Mouse (Mus musculus): Measurements from ENCODE around the gene Mdc1.
"Not testable (repeated sequence)": the region's sequence is repeated elsewhere in the genome, so short reads cannot be mapped to it uniquely, and the experiment has no call there.

Gene Mdc1

DNA sequence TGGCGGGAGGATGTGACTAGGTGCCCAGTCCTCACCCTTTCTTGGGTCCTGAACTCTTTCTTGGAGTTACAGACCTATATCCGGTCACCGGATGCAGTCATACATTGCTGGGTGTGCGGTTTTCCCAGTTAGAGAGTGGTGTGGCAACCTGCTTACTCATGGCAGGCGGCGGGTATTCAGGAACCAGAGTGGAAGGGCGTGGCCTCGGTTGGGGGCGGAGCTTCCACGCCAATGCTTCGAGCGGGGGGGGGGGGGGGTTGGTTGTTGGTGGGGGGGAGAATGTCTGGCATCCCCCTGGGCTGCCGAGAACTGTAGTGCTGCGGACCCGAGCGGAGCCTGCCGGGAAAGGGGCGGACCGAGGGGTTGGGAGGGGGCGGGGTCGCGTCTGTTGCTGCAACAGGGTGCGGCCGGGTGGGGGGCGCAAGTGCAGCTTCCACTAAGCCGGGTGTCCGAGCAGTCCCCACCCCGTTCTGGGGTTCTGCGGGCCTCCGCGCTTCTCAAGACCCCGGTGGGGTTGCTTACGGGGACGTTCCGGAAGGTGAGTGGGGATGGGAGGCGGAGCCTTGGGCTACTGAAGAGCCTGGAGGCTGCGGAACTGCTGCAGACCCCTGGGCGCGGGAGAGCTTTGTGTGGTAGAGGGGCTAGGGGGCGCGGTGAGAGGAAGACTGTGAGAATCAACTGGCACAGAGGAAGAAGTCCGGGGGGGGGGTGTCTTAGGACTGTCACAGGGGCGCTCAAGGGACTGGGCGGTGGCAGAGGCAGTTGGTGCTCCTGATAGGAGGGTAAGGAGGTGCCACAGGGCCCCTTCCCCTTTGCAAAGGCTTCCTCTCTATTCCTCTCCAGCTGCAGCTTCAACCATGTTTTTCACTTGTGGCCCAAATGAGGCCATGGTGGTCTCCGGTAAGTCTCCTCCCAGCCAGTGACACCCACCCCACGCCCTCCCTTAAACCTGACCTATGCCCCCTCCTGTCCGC lies 18.1 kb upstream of the Mdc1 start, which contains the start of gene Flot1:
Gene Flot1, plus strand, starts transcription at position 267 of the 974 bp plus-strand sequence.
- DNase-seq (ENCODE audit: low read depth), result peak; percentile 84

DNA sequence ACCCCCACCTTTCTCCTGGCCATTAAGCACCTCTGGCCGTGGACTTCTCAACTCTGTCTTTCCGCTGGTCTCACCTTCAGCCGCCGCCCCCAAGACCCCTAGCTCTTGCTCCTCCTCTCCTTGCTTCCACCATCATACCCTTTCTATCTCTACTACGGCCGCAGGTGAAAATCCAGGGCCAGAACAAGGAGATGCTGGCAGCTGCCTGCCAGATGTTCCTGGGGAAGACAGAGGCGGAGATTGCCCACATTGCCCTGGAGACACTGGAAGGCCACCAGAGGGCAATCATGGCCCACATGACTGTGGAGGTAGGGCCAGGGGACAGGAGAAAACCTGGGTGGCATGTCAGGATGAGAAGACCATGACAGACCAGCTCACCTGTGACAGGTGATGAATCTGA lies 16.9 kb upstream of the Mdc1 start:
- no peak for DNase-seq (ENCODE audit: low read depth)

DNA sequence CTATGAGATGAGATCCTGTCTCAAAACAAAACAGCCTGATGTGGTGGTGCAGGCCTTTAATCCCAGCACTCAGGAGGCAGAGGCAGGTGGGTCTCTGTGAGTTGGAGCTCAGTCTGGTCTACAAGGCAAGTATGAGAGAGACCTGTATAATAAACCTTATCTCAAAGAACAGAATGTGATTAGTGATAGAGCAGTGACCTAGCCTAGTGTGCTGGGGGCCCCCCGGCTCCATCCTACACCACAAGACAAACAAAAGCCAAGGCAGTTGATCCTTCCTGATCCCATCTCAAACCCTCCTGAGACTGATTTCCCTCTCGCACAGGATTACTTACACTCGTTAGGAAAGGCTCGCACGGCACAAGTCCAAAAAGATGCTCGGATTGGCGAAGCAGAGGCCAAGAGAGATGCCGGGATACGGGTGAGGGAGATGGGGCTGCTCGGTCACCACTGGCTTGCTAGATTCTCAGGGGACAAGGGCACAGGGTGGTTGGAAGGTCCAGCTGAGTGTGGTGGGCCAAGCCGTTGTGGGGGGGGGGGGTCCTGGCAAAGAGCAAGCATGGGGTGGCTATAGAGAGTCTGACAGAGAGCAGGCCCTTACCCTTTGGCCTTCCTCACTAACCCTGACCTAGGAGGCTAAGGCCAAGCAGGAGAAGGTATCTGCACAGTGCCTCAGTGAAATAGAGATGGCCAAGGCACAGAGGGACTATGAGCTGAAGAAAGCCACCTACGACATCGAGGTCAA lies 16.0 kb upstream of the Mdc1 start:
- DNase-seq (ENCODE audit: low read depth), result no peak

DNA sequence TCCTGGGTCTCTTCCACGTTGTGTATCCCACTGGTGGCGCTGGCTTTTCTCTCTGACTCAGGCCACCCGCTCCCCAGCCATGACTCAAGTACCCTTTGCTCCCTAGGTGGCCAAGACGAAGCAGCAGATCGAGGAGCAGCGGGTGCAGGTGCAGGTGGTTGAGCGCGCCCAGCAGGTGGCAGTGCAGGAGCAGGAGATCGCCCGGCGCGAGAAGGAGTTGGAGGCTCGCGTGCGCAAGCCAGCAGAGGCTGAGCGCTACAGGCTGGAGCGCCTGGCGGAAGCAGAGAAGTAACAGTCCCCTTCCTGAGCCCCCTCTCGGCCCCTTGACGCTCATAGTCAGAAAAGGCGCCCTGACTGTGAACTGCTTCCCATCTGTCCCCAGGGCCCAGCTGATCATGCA lies 11.6 kb upstream of the Mdc1 start:
- DNase-seq (ENCODE audit: low read depth), result no peak

DNA sequence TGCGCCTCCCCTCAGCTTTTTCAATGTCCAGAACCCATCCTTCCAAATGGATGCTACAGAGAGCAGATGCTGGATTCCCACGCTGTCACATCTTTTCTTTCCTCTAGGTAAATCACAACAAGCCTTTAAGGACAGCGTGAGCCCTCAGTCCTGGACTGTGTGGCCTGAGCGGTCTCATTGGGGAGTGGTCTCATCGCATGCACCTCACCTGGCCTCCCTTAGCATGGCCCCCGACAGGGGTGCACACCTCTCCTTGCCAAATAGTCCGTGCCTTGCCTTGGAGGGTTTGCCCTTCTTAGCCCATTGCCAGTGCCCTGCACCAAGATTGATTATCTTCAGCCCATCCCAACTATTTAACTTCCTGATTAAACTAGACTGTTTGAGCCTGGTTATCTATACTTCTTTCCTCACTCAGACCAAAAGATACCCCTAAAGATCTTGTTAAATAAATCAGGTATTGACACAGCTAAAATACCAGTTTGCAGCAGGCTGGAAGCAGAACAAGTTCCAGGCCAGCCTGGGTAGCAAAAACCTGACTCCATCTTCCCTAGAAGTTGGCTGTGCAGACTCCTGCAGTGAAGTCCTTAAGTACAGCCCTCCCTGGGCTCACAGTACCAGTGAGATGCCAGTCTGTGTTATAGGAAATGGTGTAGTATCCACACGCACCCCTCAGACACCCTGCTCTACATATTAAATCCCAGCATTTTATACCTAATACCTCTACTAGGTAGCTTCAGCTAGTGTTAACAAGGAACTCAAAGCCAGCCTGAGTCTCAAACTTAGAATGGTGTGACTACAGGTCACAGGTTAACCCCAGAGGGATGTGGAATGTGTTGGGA lies 8.7 kb upstream of the Mdc1 start:
- DNase-seq (ENCODE audit: low read depth), result no peak

DNA sequence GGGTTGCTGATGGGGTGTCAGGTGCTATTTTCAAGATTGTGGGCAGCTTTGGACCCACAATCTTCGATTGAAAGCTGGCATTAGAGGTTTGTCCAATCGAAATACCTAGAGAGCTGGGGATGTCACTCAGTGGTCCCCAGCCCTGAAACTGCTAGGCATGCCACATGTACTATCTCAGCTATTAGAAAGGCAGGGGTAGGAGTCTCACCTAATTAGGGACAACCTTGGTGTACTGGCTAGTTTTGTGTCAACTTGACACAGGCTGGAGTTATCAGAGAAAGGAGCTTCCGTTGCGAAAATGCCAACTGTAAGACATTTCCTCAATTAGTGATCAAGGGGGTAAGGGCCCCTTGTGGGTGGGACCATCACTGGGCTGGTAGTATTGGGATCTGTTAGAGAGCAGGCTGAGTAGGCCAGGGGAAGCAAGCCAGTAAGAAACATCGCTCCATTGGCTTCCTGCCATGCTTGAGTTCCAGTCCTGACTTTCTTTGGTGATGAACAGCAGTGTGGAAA lies 8.0 kb upstream of the Mdc1 start:
- no peak for DNase-seq (ENCODE audit: low read depth)

DNA sequence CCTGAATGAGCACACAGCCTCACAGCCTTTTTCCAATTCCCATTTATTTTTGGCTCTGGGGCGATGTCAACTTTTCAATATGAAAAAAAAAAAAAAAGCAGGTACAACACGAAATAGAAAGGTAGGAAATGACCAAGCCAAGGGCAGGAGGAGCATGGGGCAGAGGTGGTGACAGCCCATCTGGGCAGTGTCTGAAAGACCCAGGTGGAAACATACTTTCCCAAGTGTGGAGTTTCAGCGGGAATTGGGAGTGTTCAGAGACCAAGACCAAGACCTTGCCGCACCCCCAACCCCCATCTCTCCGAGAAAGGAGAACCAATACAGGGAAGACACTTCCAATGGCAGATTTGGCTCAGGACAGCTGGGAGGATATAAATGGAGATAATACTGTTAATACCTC lies 7.4 kb upstream of the Mdc1 start:
- DNase-seq (ENCODE audit: low read depth), result no peak

DNA sequence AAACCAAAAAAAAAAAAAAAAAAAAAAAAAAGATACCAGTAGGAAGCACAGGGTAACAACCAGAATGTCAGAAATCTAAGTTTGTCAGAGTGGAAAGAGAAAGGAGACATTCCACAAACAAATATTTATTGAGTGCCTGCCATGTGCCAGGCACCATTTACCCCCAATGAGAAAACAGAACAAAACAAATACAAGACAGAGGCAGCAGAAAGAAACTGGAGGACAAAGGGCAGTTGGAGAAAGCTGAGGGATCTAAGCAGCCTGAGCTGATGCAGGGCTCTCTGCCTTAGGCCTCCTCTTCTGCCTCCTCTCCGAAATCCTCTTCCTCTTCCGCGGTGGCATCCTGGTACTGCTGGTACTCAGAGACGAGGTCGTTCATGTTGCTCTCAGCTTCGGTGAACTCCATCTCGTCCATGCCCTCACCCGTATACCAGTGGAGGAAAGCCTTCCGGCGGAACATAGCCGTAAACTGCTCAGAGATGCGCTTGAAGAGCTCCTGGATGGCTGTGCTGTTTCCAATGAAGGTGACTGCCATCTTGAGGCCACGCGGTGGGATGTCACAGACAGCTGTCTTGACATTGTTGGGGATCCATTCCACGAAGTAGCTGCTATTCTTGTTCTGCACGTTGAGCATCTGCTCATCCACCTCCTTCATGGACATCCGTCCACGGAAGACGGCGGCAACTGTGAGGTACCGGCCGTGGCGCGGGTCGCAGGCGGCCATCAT lies 6.5 kb upstream of the Mdc1 start:
- DNase-seq (ENCODE audit: low read depth), result no peak

DNA sequence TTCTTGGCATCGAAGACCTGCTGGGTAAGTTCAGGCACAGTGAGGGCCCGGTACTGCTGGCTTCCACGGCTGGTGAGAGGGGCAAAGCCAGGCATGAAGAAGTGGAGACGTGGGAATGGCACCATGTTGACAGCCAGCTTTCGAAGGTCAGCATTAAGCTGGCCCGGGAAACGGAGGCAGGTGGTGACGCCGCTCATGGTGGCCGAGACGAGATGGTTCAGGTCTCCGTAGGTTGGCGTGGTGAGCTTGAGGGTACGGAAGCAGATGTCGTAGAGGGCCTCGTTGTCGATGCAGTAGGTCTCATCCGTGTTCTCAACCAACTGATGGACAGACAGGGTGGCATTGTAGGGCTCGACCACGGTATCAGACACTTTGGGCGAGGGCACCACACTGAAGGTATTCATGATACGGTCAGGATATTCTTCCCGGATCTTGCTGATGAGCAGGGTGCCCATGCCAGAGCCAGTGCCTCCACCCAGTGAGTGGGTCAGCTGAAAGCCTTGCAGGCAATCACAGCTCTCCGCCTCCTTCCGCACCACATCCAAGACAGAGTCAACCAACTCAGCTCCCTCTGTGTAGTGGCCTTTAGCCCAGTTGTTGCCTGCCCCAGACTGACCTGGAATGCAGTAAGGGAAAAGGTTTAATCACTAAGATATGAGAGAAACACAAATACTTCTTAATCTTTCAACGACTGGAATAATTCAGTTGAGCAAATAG lies 5.7 kb upstream of the Mdc1 start:
- no peak for DNase-seq (ENCODE audit: low read depth)

DNA sequence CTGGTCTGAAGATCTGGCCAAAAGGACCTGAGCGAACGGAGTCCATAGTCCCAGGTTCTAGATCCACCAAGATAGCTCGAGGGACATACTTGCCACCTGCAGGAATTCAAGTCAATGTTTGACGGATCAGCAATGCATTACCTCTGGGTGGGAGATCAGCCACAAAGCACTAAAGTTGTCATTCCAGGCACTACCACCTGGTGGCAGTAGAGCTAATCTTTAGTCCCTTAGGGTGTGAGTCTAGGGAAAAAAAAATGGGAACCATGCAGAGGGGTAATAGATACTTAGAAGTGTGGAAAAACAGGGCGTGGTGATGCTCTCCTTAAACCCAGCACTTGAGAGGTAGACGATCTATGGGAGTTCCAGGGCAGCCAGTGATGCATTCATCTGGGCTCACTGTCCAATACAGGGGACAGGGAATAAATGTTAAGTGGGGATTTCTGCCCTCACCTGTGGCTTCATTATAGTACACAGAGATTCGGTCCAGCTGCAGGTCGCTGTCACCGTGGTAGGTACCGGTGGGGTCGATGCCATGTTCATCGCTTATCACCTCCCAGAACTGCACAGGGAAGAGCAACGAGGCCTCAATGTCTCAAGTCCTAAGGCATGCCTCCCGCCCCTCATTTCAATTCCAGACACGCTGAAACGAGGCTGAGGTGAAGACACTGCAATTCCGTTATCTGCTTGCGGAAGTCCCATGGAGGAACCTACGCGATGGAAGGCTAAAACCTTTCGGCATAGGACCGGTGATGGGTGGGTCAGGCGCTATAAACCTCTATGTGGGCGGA lies 4.9 kb upstream of the Mdc1 start:
- peak; percentile 79 for DNase-seq (ENCODE audit: low read depth)

DNA sequence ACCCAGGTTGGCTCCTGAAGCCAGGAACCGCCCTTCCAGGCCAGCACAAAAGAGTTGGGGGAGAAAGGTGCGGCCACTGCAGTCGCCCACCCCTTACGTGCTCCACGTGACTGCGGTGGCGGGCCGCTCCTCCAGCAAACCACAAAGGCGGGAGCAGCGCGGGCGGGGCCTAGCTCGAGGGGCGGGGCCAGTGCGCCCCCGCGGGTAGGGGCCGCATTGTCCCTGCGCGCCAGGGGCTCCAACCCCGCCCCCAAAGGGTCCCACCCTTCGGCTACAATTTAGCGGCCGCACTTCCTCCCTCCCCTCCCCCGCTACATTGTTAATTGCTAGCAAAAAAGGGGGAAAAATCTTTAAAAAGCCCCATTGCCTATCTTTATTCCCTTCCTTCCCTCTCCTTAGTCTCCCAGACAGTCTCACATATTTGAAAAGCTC lies 4.3 kb upstream of the Mdc1 start:
- DNase-seq (ENCODE audit: low read depth), result no peak

DNA sequence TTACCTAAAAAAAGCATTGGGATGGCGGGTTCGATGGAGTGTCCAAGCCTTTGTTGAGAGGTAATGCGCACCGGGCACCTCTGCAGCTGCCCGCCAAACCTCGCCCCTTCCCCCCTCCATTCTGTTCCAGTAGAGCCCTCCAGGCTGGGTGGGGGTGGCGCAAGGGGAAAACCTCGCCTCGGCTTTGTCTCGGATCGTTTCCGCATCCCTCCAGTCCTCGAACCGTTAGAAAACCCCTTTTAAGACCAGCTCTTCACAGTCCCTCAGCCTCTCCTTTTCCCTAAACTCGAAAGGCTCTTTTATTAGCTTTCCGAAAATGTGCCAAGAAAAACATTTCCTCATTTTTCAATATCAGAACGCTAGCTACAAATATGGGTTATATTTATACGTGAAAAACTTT lies 3.8 kb upstream of the Mdc1 start:
- DNase-seq (ENCODE audit: low read depth), result no peak

DNA sequence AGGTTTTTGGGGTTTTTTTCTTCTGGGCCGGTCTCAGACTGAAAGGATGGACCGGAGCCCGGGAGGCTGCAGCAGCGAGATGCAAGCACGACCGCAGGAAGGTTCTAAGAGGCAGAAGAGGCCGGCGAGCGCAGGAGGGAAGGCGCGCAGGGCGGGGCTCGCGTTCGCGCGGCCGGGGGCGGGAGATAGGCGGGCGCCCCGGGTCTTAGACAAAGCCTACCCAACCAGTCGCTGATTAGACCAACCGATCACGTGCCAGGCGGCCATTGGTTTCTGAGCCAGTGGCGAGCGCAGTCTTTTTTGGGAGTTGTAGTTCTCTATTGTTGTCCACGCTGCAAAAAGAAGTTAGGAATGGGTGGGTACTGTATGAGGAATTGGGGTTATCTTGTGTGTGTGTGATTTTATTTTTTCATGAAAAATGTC lies 3.2 kb upstream of the Mdc1 start, which contains the start of gene Tubb5:
Gene Tubb5, minus strand, starts transcription at position 185 of the 423 bp plus-strand sequence.
- DNase-seq (ENCODE audit: low read depth), result peak; percentile 96

DNA sequence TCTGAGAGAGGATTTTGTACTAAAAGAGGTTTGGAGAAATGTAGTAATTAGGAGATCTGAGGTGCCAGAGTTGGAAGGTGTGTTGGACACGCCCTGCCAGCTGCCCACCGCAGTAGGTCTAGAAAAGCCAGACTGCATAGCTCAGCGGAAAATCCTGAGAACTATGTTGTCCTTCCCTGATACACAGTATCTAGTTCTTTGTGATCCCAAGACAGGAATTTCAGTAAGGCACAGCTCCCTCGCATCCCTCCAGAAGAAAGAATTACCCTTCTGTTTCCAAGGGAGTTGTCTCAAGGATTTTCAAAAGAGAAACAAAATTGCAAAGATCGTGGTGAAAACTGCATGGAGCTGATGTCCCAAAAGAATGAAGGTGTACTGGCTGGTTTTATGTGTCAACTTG lies 2.7 kb upstream of the Mdc1 start:
- DNase-seq (ENCODE audit: low read depth), result no peak

DNA sequence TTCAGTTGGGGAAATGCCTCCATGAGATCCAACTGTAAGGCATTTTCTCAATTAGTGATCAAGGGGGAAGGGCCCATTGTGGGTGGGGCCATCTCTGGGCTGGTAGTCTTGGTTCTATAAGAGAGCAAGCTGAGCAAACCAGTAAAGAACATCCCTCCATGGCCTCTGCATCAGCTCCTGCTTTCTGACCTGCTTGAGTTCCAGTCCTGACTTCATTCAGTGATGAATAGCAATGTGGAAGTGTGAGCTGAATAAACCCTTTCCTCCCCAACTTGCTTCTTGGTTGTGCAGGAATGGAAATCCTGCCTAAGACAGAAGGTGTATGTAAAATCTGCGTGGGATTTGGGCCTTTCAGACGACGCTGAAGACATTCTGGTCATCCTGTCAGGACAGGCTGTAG lies 2.3 kb upstream of the Mdc1 start:
- DNase-seq (ENCODE audit: low read depth), result not testable (repeated sequence)

DNA sequence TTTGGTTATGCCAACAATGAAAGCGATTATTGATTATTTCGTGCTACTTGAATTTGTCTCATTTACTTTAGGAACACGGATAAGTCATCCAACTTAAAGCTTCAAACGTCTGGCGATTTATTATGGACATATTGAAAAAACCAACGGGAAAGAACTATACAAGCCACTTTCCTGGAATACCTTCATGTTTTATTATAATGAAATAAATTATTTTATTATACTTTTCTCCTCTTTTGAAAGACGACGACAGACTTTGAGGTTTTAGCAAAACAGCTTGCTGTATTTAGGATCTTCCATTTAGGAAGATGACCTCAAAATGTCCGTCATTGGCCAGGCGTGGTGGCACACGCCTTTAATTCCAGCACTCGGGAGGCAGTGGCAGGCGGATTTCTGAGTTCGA lies 754 bp upstream of the Mdc1 start:
- DNase-seq (ENCODE audit: low read depth), result no peak

DNA sequence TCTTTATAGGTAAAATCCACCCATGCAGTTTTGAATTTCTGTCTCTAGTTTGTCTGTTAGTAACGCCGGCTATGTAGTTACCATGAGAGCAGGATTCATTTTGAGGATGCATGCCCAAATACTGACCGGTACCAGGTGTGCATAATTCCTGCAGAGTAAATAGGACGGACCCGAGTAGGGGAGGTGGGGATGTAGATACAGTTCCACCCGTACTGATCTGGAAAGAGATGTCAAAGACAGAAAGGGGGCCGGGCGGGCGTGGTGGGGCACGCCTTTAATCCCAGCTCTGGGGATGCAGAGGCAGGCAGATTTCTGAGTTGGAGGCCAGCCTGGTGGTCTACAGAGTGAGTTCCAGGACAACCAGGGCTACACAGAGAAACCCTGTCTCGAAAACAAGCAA lies 691 bp downstream of the Mdc1 start:
- no peak for DNase-seq (ENCODE audit: low read depth)

DNA sequence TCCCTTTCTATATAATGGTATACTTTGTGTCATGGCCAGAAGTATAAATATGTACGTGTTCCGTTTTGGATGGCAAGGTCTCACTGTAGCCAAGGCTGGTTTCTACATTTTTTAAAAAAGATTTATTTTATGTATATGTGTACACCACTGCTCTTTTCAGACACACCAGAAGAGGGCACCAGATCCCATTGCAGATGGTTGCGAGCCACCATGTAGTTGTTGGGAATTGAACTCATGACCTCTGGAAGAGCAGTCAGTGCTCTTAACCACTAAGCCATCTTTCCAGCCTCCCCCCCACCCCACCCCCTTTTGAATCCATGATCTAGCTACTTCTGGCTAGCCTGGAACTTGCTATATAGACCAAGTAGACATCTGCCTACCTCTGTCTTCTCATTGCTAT lies 2.2 kb downstream of the Mdc1 start:
- DNase-seq (ENCODE audit: low read depth), result no peak

DNA sequence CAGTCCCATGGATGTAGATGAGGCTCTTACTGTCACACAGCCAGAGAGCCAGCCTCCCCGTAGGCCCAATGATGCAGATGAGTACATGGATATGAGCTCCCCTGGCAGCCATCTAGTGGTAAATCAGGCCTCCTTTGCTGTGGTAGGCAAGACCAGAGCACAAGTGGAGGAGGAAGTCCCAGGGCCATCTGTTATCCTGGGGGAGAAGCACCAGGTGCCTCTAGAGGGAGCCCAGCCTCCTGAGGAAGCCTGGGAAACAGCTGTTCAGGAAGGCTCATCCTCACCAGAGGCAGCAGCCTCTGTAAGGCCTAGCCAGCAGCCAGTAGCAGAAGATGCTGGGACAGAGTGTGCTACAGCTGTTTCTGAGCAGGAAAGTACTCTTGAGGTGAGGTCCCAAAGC lies 6.8 kb downstream of the Mdc1 start:
- DNase-seq (ENCODE audit: low read depth), result no peak

DNA sequence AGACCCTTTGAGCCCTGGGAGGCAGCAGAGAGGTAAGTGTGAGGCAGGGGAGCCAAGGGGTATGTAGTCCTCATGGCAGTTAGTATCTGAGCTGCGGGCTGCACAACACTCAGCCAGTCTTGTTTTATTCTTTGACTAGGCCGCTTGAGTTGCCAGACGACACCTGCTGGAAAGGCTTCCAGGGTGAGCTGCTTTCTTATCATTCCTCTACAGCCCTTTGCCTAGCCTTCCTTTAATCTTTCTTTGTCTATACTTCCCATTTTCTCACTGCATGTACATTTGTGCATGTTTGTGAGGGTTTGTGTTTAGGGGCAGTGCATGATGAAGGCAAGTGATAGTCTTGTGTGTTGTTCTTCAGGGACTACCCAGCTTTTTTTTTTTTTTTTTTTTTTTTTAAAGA lies 9.7 kb downstream of the Mdc1 start:
- no peak for DNase-seq (ENCODE audit: low read depth)

Data from fibroblast of lung, adult 2 months (primary cell).